Mouse (Mus musculus): ENCODE measurements around the gene Skor1. TPM values are rescaled to one million over a fixed set of nuclear protein-coding genes. Genes with fewer than 3 reads are reported as not detected.
A peak's percentile ranks its signal among the peaks of the same experiment; 100 is the strongest.

The Skor1 gene
- polyA plus RNA-seq, 1 experiment from 2014 or later: 0.12 TPM

DNA sequence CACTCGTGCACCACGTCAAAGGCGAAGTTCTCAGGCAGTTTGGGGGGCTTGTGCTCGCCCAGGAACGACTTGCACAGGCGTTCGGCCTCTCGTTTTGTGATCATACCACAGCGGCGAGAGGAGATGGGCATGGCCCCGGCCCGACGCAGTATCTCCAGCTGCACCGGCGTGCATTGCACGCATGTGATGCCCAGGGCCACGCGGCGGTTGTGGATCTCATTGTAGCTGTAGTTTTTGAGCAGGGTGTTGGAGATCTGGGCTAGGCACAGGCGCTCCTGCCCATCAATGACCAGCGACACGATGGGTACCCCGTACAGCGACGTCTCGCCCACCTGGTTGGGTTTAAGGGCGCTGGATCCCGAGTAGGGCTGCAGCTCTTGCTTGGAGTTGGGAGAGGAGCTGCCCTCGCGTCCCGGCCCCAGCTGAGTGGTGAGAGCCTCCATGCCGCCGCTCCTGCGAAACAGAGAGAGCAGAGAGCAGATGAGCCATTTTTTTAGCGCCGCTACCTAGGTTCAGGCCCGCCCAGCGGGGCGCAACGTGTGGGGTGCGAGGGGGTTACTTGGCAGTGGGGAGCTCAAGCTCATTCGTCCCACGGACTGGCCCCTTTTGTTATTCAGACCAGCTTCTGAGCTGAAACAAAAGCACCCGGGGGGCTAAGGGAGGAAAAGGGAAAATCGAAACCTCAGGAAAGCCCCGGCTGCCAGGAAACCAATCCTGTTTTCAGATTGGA is 2.5 kb downstream of the Skor1 start:
- H3K4me2 ChIP-seq (ENCODE audit: low read depth, severe bottlenecking): no peak overlapping the region; the same call in 1 of the 2 replicates
- H3K27me3 ChIP-seq (ENCODE audit: control insufficient read depth, insufficient read depth, low read length): peaks cover 100% of the 10 kb centered on the region
- DNase-seq (ENCODE audit: low spot score) (peak; percentile 69), ATAC-seq (ENCODE audit: insufficient number of reproducible peaks, low FRiP score, low TSS enrichment, low read depth) (no peak)
- under 1% methylated on average over 46 of the region's 46 CpGs for WGBS
- peaks cover 35% of the 10 kb centered on the region for H3K4me1 ChIP-seq (ENCODE audit: control insufficient read depth, insufficient read depth, low read length)
- no peak overlapping the region for H3K9ac ChIP-seq (ENCODE audit: low read length)
- no peak overlapping the region for H3K4me3 ChIP-seq (ENCODE audit: low read depth, low read length)
- no peaks in the 10 kb centered on the region for H3K36me3 ChIP-seq (ENCODE audit: control insufficient read depth, insufficient read depth, low read length)
- H3K27ac ChIP-seq (replicated peaks; ENCODE audit: low read depth, low read length): no peak overlapping the region
- no peaks in the 10 kb centered on the region for H3K9me3 ChIP-seq (ENCODE audit: control insufficient read depth, low read length)

DNA sequence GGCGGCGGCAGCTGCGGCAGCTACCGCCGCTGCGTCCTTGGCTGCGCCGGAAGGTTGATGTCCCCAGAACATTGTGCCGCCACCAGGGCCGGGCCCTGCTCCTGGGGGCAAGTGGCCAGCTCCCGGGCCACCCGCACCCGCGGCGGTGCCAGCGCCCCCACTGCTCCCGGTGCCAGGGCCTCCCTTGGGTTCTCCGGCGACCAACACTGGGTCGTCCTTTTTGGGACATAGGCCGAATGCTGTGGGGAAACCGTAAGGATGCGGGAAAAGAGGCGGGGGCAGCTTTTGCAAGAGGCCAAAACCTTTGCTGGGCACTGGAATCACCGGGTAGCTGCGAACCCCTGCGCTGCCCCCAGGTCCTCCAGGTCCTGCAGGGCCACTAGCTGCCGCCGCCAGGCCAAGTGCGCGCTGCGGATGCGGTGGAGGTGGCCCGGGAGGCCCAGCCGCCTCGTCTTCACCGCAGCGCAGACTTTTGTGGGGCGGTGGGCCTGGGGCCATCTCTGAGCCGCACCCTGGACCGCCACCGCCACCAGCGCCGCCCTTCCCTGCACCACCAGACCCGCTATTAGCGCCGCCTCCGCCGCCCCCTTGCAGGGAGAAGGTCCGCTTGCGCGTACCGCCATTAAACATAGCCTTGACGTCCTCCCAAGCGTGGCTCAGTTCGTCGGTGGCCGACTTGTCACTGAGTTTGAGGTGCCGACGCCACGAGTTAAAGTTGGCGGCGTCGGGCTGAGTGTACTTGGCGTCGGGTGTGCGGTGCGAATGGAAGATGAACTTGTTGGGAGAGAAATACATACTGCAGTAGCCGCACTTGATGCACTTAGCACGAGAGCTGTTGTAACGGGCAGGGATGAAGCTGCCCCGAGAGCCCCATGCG is 3.3 kb downstream of the Skor1 start:
- peak overlapping the region; percentile 12 for H3K4me3 ChIP-seq (ENCODE audit: low read depth, low read length)
- no peak overlapping the region for H3K27ac ChIP-seq (replicated peaks; ENCODE audit: low read depth, low read length)
- ATAC-seq (ENCODE audit: insufficient number of reproducible peaks, low FRiP score, low TSS enrichment, low read depth): no peak
- no peak overlapping the region; the same call in 1 of the 2 replicates for H3K4me2 ChIP-seq (ENCODE audit: low read depth, severe bottlenecking)
- peaks cover 35% of the 10 kb centered on the region for H3K4me1 ChIP-seq (ENCODE audit: control insufficient read depth, insufficient read depth, low read length)
- no peaks in the 10 kb centered on the region for H3K36me3 ChIP-seq (ENCODE audit: control insufficient read depth, insufficient read depth, low read length)
- H3K9ac ChIP-seq (ENCODE audit: low read length): no peak overlapping the region
- H3K27me3 ChIP-seq (ENCODE audit: control insufficient read depth, insufficient read depth, low read length): peaks cover 99% of the 10 kb centered on the region
- under 1% methylated on average over 73 of the region's 73 CpGs for WGBS
- no peak for DNase-seq (ENCODE audit: low spot score)
- no peaks in the 10 kb centered on the region for H3K9me3 ChIP-seq (ENCODE audit: control insufficient read depth, low read length)

DNA sequence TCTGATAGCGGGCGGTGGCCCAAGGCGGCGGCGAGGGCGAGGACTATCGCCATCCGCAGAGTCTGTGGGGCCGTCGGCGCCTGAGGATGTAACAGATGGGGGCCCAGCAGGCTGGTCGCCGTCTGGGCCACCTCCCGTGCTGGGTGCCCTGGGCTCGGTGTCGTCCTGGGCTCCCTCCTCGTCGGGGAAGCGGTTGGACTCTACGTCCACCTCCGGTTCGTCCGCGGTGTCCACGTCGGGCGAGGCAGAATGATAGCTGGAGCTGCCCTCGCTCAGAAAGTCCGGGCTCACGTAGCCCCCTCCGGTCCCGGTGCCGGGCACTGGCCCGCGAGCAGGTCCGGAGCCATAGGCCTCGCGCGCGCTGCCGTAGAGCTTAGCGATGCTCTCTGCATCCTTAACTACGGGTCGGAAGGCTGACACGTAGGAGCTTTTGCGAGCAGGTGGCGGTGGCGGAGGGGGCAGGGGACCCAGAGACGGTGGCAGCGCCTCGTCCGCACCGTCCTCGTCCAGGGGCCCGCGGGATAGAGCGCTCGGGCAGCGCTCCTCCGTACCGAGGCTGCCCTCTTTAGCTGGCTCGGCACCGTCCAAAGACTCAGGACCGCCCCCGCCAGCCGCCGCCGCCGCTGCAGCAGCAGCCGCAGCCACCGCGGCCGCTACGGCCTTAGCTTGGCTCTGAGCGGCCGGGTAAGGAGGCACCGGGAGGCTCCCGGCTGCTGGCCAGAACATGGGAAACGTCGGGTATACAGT is 4.1 kb downstream of the Skor1 start:
- Histone ChIP-seq H3K4me1 (ENCODE audit: control insufficient read depth, insufficient read depth, low read length) (peaks cover 35% of the 10 kb centered on the region), H3K36me3 (ENCODE audit: control insufficient read depth, insufficient read depth, low read length) (no peaks in the 10 kb centered on the region), H3K27ac (replicated peaks; ENCODE audit: low read depth, low read length) (no peak overlapping the region), H3K27me3 (ENCODE audit: control insufficient read depth, insufficient read depth, low read length) (peaks cover 99% of the 10 kb centered on the region), H3K4me3 (ENCODE audit: low read depth, low read length) (peak overlapping the region; percentile 17), H3K9me3 (ENCODE audit: control insufficient read depth, low read length) (no peaks in the 10 kb centered on the region), H3K4me2 (ENCODE audit: low read depth, severe bottlenecking) (peak overlapping the region; percentile 10; the same call in 1 of the 2 replicates), H3K9ac (ENCODE audit: low read length) (peak overlapping the region; percentile 27; the same call in 1 of the 2 replicates)
- no peak for DNase-seq (ENCODE audit: low spot score)
- under 1% methylated on average over 69 of the region's 80 CpGs for WGBS
- no peak for ATAC-seq (ENCODE audit: insufficient number of reproducible peaks, low FRiP score, low TSS enrichment, low read depth)

DNA sequence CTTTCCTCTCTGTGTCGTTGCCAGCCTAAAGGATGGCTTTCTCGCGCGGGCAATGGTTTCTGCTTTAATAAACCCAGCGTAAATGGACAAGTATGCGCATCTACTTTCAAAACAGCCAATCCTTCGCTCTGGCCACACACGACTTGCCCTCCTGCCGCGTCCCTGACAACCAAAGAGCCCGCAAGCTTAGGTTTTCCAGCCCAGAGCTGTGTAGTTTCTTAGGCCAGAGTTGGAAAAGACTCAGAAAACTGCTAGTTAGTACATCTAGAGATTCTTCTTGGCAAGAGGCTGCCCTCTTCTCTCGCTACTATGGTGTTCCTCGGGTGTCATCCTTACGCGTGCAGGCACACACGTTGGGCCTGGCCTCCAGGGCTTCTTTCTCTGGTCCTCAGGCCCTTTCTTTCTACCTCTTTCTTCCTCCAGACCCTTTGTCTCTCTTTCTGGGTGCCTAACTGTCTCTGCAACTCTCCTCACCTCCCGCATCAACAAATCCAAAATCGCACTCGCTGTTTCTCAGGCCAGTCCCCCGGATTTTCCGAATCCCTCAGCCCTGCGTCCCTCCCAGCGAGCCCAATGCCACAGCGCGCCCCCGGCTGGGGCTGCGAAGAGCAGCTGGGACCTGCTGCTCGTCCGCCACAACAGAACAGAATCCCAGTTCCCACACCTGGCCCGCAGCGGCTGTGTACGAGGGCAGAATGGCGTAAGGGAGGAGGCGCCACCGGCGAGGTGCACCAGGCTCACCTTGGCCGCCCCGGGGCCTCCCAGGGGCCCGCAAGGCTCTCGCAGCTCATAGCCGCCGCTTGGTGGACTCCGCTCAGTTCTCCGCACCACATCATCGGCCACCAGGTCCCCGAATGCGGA is 4.9 kb downstream of the Skor1 start:
- peak; percentile 63 for DNase-seq (ENCODE audit: low spot score)

DNA sequence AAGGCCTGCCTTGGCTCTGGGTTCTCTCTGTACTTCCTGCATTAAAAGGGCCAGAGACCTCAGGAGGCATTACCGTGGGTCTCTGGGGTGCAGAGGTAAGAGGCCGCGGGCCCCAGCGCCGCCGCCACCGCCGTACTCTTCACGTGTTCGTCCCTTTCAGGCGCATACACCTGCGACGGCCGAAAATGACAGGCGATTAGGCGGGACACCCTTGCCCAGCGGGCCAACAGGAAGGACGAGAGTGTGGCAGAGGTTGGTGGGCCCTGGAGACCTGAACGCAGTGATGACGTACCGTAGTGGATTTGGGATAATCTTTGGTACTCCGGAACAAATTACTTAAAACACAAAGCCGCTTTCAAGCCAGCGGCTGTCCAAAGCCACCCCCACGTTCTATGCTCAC is 5.5 kb downstream of the Skor1 start:
- peaks cover 27% of the 10 kb centered on the region for H3K4me1 ChIP-seq (ENCODE audit: control insufficient read depth, insufficient read depth, low read length)
- no peak overlapping the region for H3K4me3 ChIP-seq (ENCODE audit: low read depth, low read length)
- peaks cover 99% of the 10 kb centered on the region for H3K27me3 ChIP-seq (ENCODE audit: control insufficient read depth, insufficient read depth, low read length)
- H3K36me3 ChIP-seq (ENCODE audit: control insufficient read depth, insufficient read depth, low read length): no peaks in the 10 kb centered on the region
- H3K9ac ChIP-seq (ENCODE audit: low read length): no peak overlapping the region
- no peak overlapping the region for H3K27ac ChIP-seq (replicated peaks; ENCODE audit: low read depth, low read length)
- no peaks in the 10 kb centered on the region for H3K9me3 ChIP-seq (ENCODE audit: control insufficient read depth, low read length)
- DNase-seq (ENCODE audit: low spot score): no peak
- under 1% methylated on average over 25 of the region's 25 CpGs for WGBS
- ATAC-seq (ENCODE audit: insufficient number of reproducible peaks, low FRiP score, low TSS enrichment, low read depth): no peak
- H3K4me2 ChIP-seq (ENCODE audit: low read depth, severe bottlenecking): no peak overlapping the region

More for the DNA sequence above, 4.9 kb downstream of the Skor1 start:
- 2% methylated on average over 45 of the region's 47 CpGs for WGBS
- Histone ChIP-seq H3K4me2 (ENCODE audit: low read depth, severe bottlenecking) (no peak overlapping the region), H3K9me3 (ENCODE audit: control insufficient read depth, low read length) (no peaks in the 10 kb centered on the region), H3K36me3 (ENCODE audit: control insufficient read depth, insufficient read depth, low read length) (no peaks in the 10 kb centered on the region), H3K4me3 (ENCODE audit: low read depth, low read length) (peak overlapping the region; percentile 17), H3K4me1 (ENCODE audit: control insufficient read depth, insufficient read depth, low read length) (peaks cover 30% of the 10 kb centered on the region), H3K9ac (ENCODE audit: low read length) (peak overlapping the region; percentile 27; the same call in 1 of the 2 replicates), H3K27me3 (ENCODE audit: control insufficient read depth, insufficient read depth, low read length) (peaks cover 99% of the 10 kb centered on the region), H3K27ac (replicated peaks; ENCODE audit: low read depth, low read length) (no peak overlapping the region)
- no peak for ATAC-seq (ENCODE audit: insufficient number of reproducible peaks, low FRiP score, low TSS enrichment, low read depth)

DNA sequence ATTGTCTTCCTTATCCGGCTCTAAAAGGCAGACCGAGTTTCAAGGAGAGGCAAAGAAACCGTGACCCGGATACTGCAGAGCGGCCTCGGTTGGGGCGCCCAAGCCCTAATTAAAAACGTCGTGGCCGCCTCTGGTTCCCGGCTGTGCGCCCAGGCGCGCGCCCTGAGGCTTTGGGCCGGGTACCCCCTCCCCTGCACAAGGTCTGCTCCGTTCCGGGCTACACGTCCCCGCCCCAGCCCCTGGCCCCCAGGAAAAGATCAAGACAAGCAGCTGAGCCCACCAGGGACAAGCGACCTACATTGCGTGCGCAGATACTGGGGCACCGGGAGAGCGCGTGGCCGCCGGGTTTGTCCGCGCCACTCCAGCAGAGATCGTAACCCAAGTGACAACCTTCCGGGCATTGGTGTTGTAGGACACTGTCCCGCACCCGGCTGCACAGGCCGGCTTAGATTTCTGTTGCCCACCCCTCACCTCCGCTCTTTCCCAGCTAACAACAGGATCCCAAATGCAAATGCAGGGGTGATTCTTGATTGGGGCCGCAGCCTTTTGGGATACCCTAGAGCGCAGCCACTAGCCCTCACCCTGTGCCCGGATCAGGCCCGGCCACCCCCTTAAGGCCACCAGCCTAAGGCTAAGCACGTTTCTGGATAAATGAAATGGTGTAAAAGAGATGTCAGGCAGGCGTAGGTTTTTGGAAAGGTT is 6.3 kb downstream of the Skor1 start:
- peak overlapping the region; percentile 31 for H3K4me2 ChIP-seq (ENCODE audit: low read depth, severe bottlenecking)
- H3K36me3 ChIP-seq (ENCODE audit: control insufficient read depth, insufficient read depth, low read length): no peaks in the 10 kb centered on the region
- no peaks in the 10 kb centered on the region for H3K9me3 ChIP-seq (ENCODE audit: control insufficient read depth, low read length)
- ATAC-seq (ENCODE audit: insufficient number of reproducible peaks, low FRiP score, low TSS enrichment, low read depth) (no peak), DNase-seq (ENCODE audit: low spot score) (peak; percentile 62)
- H3K27me3 ChIP-seq (ENCODE audit: control insufficient read depth, insufficient read depth, low read length): peaks cover 99% of the 10 kb centered on the region
- H3K4me3 ChIP-seq (ENCODE audit: low read depth, low read length): peak overlapping the region; percentile 15; the same call in 1 of the 2 replicates
- H3K27ac ChIP-seq (replicated peaks; ENCODE audit: low read depth, low read length): no peak overlapping the region
- under 1% methylated on average over 42 of the region's 42 CpGs for WGBS
- H3K9ac ChIP-seq (ENCODE audit: low read length): no peak overlapping the region
- peaks cover 27% of the 10 kb centered on the region for H3K4me1 ChIP-seq (ENCODE audit: control insufficient read depth, insufficient read depth, low read length)

DNA sequence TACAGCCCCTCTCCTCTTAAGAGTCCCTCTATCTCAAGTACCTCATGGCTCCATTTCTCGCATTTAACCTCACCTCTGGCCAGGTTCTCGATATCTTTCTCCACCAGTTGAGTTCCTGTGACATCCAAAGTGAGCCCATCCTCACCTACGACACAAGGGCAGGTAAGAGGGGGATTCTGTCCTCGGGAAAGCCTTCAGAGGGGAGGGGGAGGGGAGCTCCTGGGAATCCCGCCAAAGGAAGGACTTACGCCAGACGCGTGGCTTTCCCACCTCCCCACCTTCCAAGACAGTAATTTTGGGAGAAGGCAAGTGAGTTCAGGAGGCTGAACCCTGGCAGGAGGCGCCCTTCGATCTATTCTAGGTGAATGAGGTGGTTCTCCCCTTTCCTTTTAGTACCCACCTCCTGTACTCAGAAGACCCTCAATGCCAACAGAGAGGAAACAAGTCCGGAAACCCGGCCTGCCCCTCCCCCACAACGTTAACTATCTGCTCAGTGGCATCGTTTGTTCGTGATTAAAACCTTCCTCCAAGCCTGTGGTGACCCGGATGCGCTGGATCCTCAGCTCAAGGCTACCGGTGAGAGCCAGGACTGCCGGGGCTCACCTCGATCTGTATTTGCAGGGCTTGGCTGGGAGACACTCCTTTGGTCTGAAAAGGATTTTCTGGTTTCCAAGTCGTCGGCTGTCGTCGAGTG is 7.0 kb downstream of the Skor1 start:
- Histone ChIP-seq H3K27ac (replicated peaks; ENCODE audit: low read depth, low read length) (no peak overlapping the region), H3K27me3 (ENCODE audit: control insufficient read depth, insufficient read depth, low read length) (peaks cover 98% of the 10 kb centered on the region), H3K4me2 (ENCODE audit: low read depth, severe bottlenecking) (no peak overlapping the region), H3K4me3 (ENCODE audit: low read depth, low read length) (peak overlapping the region; percentile 15; the same call in 1 of the 2 replicates), H3K4me1 (ENCODE audit: control insufficient read depth, insufficient read depth, low read length) (peaks cover 26% of the 10 kb centered on the region), H3K36me3 (ENCODE audit: control insufficient read depth, insufficient read depth, low read length) (no peaks in the 10 kb centered on the region), H3K9me3 (ENCODE audit: control insufficient read depth, low read length) (no peaks in the 10 kb centered on the region), H3K9ac (ENCODE audit: low read length) (no peak overlapping the region)
- ATAC-seq (ENCODE audit: insufficient number of reproducible peaks, low FRiP score, low TSS enrichment, low read depth) (no peak), DNase-seq (ENCODE audit: low spot score) (peak; percentile 59)
- WGBS: 2% methylated on average over 24 of the region's 24 CpGs

Data from limb, embryonic 11.5 days (tissue).